Mouse (Mus musculus) forebrain, embryonic 13.5 days (tissue): ENCODE measurements around the gene Myadml2. TPM values are rescaled to one million over a fixed set of nuclear protein-coding genes. Genes with fewer than 3 reads are reported as not detected.
A peak's percentile ranks its signal among the peaks of the same experiment; 100 is the strongest.

Source experiments
- ATAC-seq: fragments of 200-750 bp; cut with Nextera tagmentation; 2 replicates; pipeline ENCODE4 v1.8.0; 2017
- H3K27ac ChIP-seq: fragments of 300-500 bp; sonication (generic); 2 replicates; pipeline ENCODE4 v1.5.1; 2015; ENCODE audit warnings: inconsistent platforms, mild to moderate bottlenecking, moderate library complexity
- H3K27me3 ChIP-seq: fragments of 300-500 bp; sonication (generic); 2 replicates; pipeline ENCODE4 v1.6.1; 2015; ENCODE audit warnings: mild to moderate bottlenecking, inconsistent platforms
- H3K36me3 ChIP-seq: fragments of 300-500 bp; sonication (generic); 2 replicates; pipeline ENCODE4 v1.6.1; 2015; ENCODE audit warnings: mild to moderate bottlenecking, inconsistent platforms; ENCODE audit not compliant: poor library complexity, severe bottlenecking
- H3K4me1 ChIP-seq: fragments of 300-500 bp; sonication (generic); 2 replicates; pipeline ENCODE4 v1.6.1; 2015; ENCODE audit warnings: inconsistent platforms
- H3K4me2 ChIP-seq: fragments of 300-500 bp; sonication (generic); 2 replicates; pipeline ENCODE4 v1.6.1; 2015; ENCODE audit warnings: inconsistent platforms, mild to moderate bottlenecking, moderate library complexity
- H3K4me3 ChIP-seq: fragments of 300-500 bp; sonication (generic); 2 replicates; pipeline ENCODE4 v1.5.1; 2015; ENCODE audit warnings: mild to moderate bottlenecking, inconsistent platforms
- H3K9ac ChIP-seq: fragments of 300-500 bp; sonication (generic); 2 replicates; pipeline ENCODE4 v1.6.1; 2015; ENCODE audit warnings: mild to moderate bottlenecking, inconsistent platforms
- H3K9me3 ChIP-seq: fragments of 300-500 bp; sonication (generic); replicated peaks from 2 replicates; pipeline ENCODE4 v1.6.1; 2016; ENCODE audit warnings: inconsistent platforms
- WGBS: fragments of 180-500 bp; shearing (Covaris S2); methylation state at CpG from one replicate; pipeline ENCODE4 v1.1.7; 2015; 5-methylcytosine and 5-hydroxymethylcytosine counted together
- polyA plus RNA-seq: library from polyadenylated mRNA; unstranded; fragments of >200 nt; fragmentation: Nextera tagmentation; extraction: Ambion mirVana; gene quantifications from 2 replicates; pipeline ENCODE4 v1.2.1, GENCODE M21; 2015

Myadml2 gene
- polyA plus RNA-seq, 1 experiment from 2014 or later = 0.81 TPM

DNA sequence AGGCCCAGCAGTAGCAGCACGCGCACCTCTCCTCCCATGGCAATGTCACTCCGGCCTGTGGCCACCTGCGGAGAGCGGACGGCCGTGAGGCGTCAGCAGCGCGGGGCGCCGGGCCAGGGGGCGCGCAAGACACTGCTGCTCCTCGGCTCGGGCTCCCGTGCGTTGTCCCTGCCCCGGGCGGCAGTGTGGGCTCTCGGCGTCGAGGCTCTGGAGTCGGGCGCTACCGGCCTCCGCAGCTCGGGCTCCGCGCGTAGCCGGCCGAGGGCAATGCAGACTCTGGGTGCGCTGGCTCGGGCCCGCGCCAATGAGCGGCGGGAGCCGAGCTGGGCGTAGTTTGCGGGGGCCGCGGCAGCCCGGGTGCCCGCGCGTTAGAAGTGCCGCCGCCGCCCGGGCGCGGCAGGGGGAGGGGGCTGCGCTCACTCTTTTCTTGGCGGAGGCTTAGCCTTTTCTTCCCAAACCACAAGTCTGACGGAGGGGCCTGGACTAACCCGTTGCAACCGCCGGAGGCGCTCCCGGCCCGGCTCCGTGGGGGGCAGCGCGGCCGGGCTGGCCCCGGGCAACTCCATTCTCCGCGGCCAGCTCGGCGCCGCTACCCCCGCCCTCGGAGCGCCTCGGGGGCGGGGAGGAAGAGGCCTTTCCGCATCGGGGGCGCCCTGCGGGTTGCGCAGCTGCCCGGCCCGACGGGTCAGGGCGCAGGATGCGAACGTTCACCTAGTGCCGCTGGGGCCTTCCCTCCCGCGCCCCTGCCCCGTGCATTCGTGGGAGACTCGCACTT lies 12.5 kb upstream of the Myadml2 start:
- under 1% methylated on average over 71 of the region's 95 CpGs for WGBS

DNA sequence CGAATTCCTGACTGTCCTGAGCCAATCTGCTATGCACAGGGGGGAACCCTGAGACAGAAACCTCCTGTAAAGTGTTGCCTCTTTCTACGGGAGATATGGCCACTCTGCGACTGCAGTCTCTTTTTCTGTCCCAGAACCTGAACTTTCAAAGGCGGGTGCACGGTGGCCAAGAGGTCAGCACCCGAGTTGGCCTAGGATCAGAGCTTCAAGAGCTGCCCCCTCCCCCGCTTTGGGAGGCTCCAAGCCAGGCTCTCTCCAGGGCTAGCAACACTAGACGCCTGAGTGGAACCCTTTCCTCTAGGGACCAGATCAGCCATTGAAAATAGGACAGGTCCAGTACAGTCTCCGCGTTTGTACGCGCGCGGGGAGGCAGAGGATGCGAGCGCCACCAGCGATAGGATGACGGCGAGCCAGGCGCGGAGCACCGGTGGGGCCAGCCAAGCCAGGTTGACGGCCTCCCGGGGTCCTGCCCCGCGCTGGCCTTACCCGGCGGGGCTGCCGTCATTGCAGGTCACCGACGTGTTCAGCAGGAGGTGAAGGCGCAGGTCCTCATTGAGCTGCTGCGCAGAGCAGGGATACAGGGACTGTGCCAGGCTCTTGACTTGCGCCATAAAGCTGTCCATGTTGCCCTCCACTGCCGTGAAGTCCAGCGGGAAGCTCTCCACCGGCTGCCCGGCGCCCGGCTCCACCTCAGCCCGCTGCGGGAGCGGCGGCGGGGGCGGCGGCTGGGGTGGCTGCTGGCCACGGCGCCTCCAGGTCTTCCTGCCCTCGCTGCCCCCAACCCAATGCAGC lies 11.7 kb upstream of the Myadml2 start:
- H3K9me3 ChIP-seq = no peaks in the 10 kb centered on the region
- no peak for ATAC-seq
- H3K4me1 ChIP-seq = peaks cover 21% of the 10 kb centered on the region
- peak overlapping the region; percentile 40 for H3K4me3 ChIP-seq
- H3K27ac ChIP-seq = no peak overlapping the region
- 1% methylated on average over 46 of the region's 50 CpGs for WGBS
- peak overlapping the region; percentile 30; the same call in 1 of the 2 replicates for H3K9ac ChIP-seq
- H3K27me3 ChIP-seq = peaks cover 90% of the 10 kb centered on the region
- H3K4me2 ChIP-seq = peak overlapping the region; percentile 64
- H3K36me3 ChIP-seq = no peaks in the 10 kb centered on the region

More for the DNA sequence above, 12.5 kb upstream of the Myadml2 start:
- peak; percentile 57 for ATAC-seq
- peaks cover 91% of the 10 kb centered on the region for H3K27me3 ChIP-seq
- peak overlapping the region; percentile 30; the same call in 1 of the 2 replicates for H3K9ac ChIP-seq
- no peaks in the 10 kb centered on the region for H3K9me3 ChIP-seq
- peaks cover 21% of the 10 kb centered on the region for H3K4me1 ChIP-seq
- H3K36me3 ChIP-seq = no peaks in the 10 kb centered on the region
- peak overlapping the region; percentile 64 for H3K4me2 ChIP-seq
- no peak overlapping the region for H3K27ac ChIP-seq
- H3K4me3 ChIP-seq = peak overlapping the region; percentile 40

DNA sequence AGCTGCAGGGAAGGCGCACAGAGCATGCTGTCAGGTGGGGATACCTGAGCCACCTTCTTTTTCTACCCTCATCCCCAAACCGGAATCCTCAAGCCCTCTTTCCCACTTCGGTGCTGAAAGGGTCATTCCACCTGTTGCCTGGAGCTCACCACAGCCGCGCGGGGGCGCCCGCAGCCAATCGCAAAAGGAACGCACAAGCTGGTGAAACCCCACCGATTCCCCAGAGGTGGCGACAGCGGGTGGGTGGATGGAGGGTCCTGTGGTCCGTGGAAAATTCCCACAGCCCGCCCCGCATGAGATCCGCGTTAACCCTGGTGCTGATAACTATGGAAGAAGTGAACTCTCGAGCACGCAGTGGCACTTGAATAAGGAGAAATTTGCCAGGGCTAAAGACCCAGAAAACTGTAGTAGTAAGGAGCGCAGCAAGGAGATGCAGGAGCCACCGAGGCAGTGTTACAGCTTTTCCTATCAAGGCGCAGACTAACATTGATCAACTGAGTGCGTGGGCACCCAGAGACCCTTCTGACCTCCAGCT lies 11.0 kb upstream of the Myadml2 start:
- Histone ChIP-seq H3K9me3 (no peaks in the 10 kb centered on the region), H3K4me1 (peaks cover 21% of the 10 kb centered on the region), H3K4me2 (peak overlapping the region; percentile 27; the same call in 1 of the 2 replicates), H3K9ac (no peak overlapping the region), H3K27ac (no peak overlapping the region), H3K36me3 (no peaks in the 10 kb centered on the region), H3K4me3 (no peak overlapping the region), H3K27me3 (peaks cover 87% of the 10 kb centered on the region)
- WGBS = 4% methylated on average over 24 of the region's 24 CpGs
- no peak for ATAC-seq

DNA sequence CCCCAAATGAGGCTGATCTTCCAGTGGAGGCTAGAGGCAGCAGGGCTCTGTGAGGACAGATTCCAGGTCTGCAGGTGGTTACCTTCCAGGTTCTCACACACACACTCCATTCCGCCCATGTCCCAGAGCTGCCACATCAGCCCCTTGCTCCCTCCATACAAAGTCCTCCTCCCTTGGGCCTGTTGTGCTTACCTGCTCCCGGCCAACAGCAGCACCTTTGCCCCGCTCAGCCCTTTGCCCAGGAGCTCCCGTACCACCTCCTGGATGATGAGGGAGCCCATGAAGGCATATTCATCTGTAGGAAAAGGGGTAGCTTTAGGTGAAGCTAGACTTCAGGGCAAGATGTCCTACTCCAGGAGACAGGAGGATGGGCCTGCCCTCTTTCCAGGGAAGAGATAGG lies 9.3 kb upstream of the Myadml2 start:
- Histone ChIP-seq H3K4me3 (no peak overlapping the region), H3K9me3 (no peaks in the 10 kb centered on the region), H3K27me3 (peaks cover 71% of the 10 kb centered on the region), H3K27ac (no peak overlapping the region), H3K9ac (no peak overlapping the region), H3K4me1 (peaks cover 21% of the 10 kb centered on the region), H3K36me3 (no peaks in the 10 kb centered on the region), H3K4me2 (no peak overlapping the region)
- WGBS = 89% methylated on average over 4 of the region's 4 CpGs
- ATAC-seq = no peak

DNA sequence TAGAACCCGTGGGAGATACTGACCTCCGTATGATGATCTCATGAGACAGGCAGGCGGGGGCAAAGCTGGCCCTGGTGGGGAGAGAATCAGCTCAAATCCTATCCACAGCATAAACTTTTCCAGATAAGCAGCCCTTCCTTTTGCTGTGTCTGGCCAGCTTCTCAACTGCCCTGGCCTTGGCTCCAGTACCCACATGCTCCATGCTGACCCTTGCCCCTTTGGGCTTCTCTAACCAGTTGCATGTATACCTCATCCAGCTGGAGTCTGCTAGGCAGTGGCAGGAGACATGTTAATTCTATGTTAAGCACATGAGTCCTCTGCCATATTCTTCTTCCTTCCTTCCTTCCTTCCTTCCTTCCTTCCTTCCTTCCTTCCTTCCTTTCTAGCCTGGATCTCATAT lies 6.8 kb upstream of the Myadml2 start:
- Histone ChIP-seq H3K4me3 (no peak overlapping the region), H3K4me1 (peaks cover 4% of the 10 kb centered on the region), H3K27me3 (peaks cover 45% of the 10 kb centered on the region), H3K36me3 (no peaks in the 10 kb centered on the region), H3K27ac (no peak overlapping the region), H3K9me3 (no peaks in the 10 kb centered on the region), H3K9ac (no peak overlapping the region), H3K4me2 (no peak overlapping the region)
- WGBS = 83% methylated on average over 3 of the region's 3 CpGs
- no peak for ATAC-seq

DNA sequence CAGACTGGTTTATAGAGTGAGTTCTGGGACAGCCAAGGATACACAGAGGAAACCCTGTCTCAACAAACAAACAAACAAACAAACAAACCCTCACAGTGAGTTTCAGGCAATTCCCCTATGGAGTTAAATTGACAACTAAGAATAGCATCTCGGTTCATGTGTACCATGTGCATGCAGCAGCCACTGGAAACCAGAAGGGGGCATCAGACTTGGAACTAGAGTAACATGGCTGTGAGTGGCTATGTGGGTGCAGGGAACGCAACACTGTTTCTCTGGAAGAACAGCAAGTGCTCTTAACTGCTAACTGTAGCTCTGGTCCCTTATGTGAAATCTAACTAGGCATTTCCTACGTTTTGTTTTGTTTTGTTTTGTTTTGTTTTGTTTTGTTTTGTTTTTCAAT lies 3.9 kb upstream of the Myadml2 start:
- H3K4me2 ChIP-seq = no peak overlapping the region
- H3K36me3 ChIP-seq = no peaks in the 10 kb centered on the region
- peaks cover 7% of the 10 kb centered on the region for H3K4me1 ChIP-seq
- H3K9ac ChIP-seq = no peak overlapping the region
- no peak overlapping the region for H3K27ac ChIP-seq
- no peaks in the 10 kb centered on the region for H3K9me3 ChIP-seq
- ATAC-seq = no peak
- H3K4me3 ChIP-seq = no peak overlapping the region
- 69% methylated on average over 3 of the region's 3 CpGs for WGBS
- peaks cover 31% of the 10 kb centered on the region for H3K27me3 ChIP-seq

DNA sequence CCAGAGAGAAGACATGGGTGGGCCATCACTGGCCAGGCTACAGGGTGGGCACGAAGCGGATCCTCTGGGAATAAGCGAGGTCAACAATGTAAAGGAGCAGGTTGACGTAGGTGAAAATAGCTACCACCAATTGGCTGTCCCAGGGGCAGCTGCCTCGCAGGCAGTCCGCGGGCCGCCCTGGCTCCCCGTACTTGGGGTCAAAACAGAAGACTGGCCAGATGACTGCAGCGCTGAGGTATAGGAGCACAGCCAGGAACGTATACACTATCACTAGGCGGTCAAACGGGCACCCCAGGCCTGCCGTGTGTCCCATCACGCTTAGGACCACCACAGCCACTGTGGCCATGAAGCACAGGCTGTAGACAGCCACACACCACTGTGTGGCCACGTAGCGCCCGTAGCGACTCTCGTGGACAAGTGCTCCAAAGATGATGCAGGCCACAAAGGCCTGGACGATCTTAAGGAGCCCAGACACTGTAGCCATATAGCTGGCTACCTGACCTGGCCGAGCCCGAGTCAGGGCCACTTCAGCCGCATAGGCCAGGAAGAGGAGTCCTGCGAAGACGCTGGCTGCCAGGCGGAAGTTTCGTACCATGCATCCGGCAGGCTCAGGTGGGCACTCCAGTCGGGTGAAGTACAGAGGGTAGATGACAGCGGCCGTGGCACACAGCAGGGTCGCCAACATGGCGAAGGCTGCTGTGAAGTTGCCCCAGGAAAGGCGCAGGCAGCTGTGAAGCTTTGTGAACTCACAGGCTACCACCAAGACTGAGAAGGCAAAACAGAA lies 719 bp downstream of the Myadml2 start:
- WGBS = 84% methylated on average over 35 of the region's 35 CpGs
- Histone ChIP-seq H3K36me3 (no peaks in the 10 kb centered on the region), H3K9me3 (no peaks in the 10 kb centered on the region), H3K4me1 (peaks cover 22% of the 10 kb centered on the region), H3K4me2 (no peak overlapping the region), H3K27ac (no peak overlapping the region), H3K9ac (no peak overlapping the region), H3K4me3 (no peak overlapping the region), H3K27me3 (peaks cover 20% of the 10 kb centered on the region)
- no peak for ATAC-seq

DNA sequence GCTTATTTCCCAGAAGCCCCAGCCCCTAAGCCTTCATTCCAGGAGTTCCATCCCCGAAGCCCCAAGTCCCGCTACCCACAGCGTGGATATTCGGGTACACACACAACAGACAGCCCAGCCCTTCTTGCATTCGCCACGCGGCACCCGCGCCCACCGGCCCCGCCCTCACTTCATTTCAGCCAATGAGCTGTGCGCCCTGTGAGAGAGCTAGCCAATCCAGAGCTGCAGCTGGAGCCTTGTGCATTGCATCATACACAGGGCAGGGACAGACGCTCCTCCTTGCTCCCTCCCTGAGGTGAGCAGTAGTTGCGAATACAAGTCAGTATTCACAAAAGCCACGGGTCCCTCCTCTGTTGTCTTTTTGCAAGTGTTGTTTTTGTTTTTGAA lies 4.4 kb downstream of the Myadml2 start, which contains the start of gene Pycr1:
Pycr1 (minus strand) TSS at position 169 of the 387 bp plus-strand sequence.
- Histone ChIP-seq H3K27me3 (peaks cover 26% of the 10 kb centered on the region), H3K27ac (peak within 1 kb of the TSS; percentile 44; the same call in 1 of the 2 replicates), H3K36me3 (no peaks in the 10 kb centered on the region), H3K4me1 (peaks cover 22% of the 10 kb centered on the region), H3K4me2 (peak within 1 kb of the TSS; percentile 87), H3K4me3 (peak within 1 kb of the TSS; percentile 50), H3K9ac (peak within 1 kb of the TSS; percentile 81), H3K9me3 (no peaks in the 10 kb centered on the region)
- ATAC-seq = peak; percentile 100
- WGBS = 0% methylated on average over 15 of the region's 15 CpGs

DNA sequence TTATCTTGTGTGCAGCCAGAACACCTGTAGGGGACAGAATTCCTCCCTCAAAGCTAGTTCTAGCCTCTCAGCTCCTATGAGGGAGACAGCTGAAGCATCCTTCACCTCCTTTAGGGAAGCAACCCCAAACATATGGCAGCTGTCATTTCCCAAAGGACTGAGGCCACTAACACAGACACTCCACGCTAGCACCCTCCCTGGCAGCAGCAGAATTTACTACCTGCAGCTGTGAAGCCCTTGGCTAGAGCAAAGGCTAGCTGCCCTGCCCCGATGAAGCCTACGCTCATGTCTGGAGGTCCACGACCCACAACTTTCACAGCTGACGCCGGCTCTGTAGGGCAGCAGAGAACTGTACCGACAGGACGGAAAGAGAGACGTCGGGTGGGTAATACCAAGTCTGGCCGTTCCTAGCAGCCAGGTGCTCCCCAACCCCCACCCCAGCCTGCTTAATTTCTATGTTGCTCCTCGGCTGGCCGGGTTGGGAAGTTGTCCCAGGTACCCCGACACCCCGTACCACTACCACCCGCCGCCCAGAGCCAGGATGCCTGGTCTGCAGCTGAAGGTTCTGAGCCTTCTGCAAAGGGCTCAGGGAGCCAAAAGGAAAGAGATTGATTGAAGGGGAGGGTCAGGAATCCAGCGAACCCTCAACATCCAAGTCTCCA lies 4.9 kb downstream of the Myadml2 start:
- ATAC-seq = peak; percentile 52; the same call in 1 of the 2 replicates
- H3K4me3 ChIP-seq = peak overlapping the region; percentile 50
- peak overlapping the region; percentile 44; the same call in 1 of the 2 replicates for H3K27ac ChIP-seq
- peak overlapping the region; percentile 81 for H3K9ac ChIP-seq
- H3K36me3 ChIP-seq = no peaks in the 10 kb centered on the region
- H3K27me3 ChIP-seq = peaks cover 23% of the 10 kb centered on the region
- no peaks in the 10 kb centered on the region for H3K9me3 ChIP-seq
- 3% methylated on average over 18 of the region's 18 CpGs for WGBS
- H3K4me1 ChIP-seq = peaks cover 20% of the 10 kb centered on the region
- H3K4me2 ChIP-seq = peak overlapping the region; percentile 87

DNA sequence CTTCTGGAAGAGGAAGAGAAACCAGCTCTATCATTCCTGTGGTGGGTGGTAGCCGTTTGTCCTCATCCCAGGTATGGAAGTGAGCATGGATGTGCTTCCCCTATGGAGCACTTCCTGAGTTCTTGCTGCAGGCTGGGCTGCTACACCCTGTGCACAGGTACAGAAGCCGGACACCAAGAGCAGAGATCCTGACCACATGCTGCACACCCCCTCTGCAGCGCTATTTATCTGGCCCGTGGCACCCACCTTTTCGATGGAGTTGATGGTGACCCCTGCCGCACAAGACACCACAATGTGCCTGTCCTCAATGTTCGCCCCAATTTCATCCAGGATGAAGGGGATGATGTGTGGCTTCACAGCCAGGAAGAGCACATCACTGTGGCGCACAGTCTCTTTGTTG lies 6.1 kb downstream of the Myadml2 start:
- H3K4me2 ChIP-seq = no peak overlapping the region
- no peak for ATAC-seq
- H3K9me3 ChIP-seq = no peaks in the 10 kb centered on the region
- peaks cover 11% of the 10 kb centered on the region for H3K27me3 ChIP-seq
- no peak overlapping the region for H3K9ac ChIP-seq
- H3K4me1 ChIP-seq = peaks cover 15% of the 10 kb centered on the region
- WGBS = 94% methylated on average over 8 of the region's 8 CpGs
- H3K27ac ChIP-seq = no peak overlapping the region
- no peaks in the 10 kb centered on the region for H3K36me3 ChIP-seq
- no peak overlapping the region for H3K4me3 ChIP-seq

DNA sequence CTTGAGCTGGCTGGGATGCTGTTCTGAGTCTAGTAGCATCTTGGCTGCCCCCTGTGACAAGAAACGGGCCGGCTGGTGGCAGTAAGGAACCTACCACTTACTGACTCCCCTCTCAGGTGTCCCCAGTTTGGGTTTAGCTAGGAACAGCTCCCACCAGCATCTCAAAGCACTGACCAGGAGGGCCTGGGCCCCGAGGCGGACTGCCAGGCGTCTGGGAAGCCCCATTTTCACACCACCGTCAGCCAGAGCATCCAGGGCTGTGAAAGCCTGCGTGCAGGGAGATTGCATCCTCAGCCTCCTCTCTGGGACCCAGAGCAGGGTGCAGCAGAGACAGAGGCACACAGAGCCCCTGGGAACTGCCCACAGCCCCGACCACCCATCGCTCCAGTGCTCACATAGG lies 6.7 kb downstream of the Myadml2 start:
- H3K4me2 ChIP-seq = no peak overlapping the region
- no peak for ATAC-seq
- H3K27ac ChIP-seq = no peak overlapping the region
- no peak overlapping the region for H3K4me3 ChIP-seq
- H3K27me3 ChIP-seq = peaks cover 9% of the 10 kb centered on the region
- no peak overlapping the region; the same call in 1 of the 2 replicates for H3K9ac ChIP-seq
- no peaks in the 10 kb centered on the region for H3K9me3 ChIP-seq
- H3K36me3 ChIP-seq = no peaks in the 10 kb centered on the region
- WGBS = 72% methylated on average over 9 of the region's 9 CpGs
- H3K4me1 ChIP-seq = peaks cover 15% of the 10 kb centered on the region
